Mouse (Mus musculus) liver, postnatal 0 days (tissue): Measurements from ENCODE around the gene Tcerg1l. TPM values are rescaled to one million over a fixed set of nuclear protein-coding genes. Genes with fewer than 3 reads are reported as not detected.

Experiments
- ATAC-seq: fragments of 200-750 bp; cut with Nextera tagmentation; 2 replicates; pipeline ENCODE4 v1.8.0; 2017; ENCODE audit warnings: mild to moderate bottlenecking, moderate library complexity
- DNase-seq: peaks from one replicate; pipeline ENCODE4 v3.0.0-alpha.2; 2016
- H3K27ac ChIP-seq: fragments of 300-500 bp; sonication (generic); 2 replicates; pipeline ENCODE4 v1.5.1; 2014; ENCODE audit warnings: antibody characterized with exemption, moderate library complexity, mild to moderate bottlenecking, low read depth
- H3K27me3 ChIP-seq: fragments of 300-500 bp; sonication (generic); 2 replicates; pipeline ENCODE4 v1.6.1; 2014; ENCODE audit warnings: low read length, control low read depth, mixed read lengths; ENCODE audit not compliant: insufficient read depth
- H3K36me3 ChIP-seq: fragments of 300-500 bp; sonication (generic); replicated peaks from 2 replicates; pipeline ENCODE4 v1.6.1; 2014; ENCODE audit warnings: mild to moderate bottlenecking, control low read depth, low read length, moderate library complexity, mixed read lengths; ENCODE audit not compliant: insufficient read depth
- H3K4me1 ChIP-seq: fragments of 300-500 bp; sonication (generic); 2 replicates; pipeline ENCODE4 v1.6.1; 2014; ENCODE audit warnings: antibody characterized with exemption, mild to moderate bottlenecking, control low read depth; ENCODE audit not compliant: insufficient read depth
- H3K4me2 ChIP-seq: fragments of 300-500 bp; sonication (generic); 2 replicates; pipeline ENCODE4 v1.6.1; 2014; ENCODE audit warnings: low read depth, mild to moderate bottlenecking, low read length, moderate library complexity, mixed read lengths
- H3K4me3 ChIP-seq: fragments of 300-500 bp; sonication (generic); 2 replicates; pipeline ENCODE4 v1.5.1; 2014; ENCODE audit warnings: low read depth, low read length
- H3K9ac ChIP-seq: fragments of 300-500 bp; sonication (generic); replicated peaks from 2 replicates; pipeline ENCODE4 v1.6.1; 2014; ENCODE audit warnings: mild to moderate bottlenecking, moderate library complexity
- H3K9me3 ChIP-seq: fragments of 300-500 bp; sonication (generic); 2 replicates; pipeline ENCODE4 v1.6.1; 2016; ENCODE audit warnings: mild to moderate bottlenecking, control low read depth, low read length, mixed read lengths
- CTCF ChIP-seq: sonication (generic); IDR thresholded peaks from 2 replicates; pipeline ENCODE4 v1.5.1; 2016; ENCODE audit warnings: antibody characterized with exemption, low read depth
- EP300 ChIP-seq: IDR thresholded peaks from 2 replicates; pipeline ENCODE4 v1.6.1; 2016; ENCODE audit warnings: antibody characterized with exemption, low read depth, mild to moderate bottlenecking
- WGBS: fragments of 180-500 bp; shearing (Covaris S2); extraction: QIAGEN DNeasy Blood & Tissue Kit; methylation state at CpG from one replicate; pipeline ENCODE4 v1.1.7; 2014; ENCODE audit not compliant: insufficient replicate concordance; 5-methylcytosine and 5-hydroxymethylcytosine counted together
- polyA plus RNA-seq: library from polyadenylated mRNA; unstranded; fragments of >200 nt; fragmentation: Nextera tagmentation; extraction: Ambion mirVana; gene quantifications from 2 replicates; pipeline ENCODE4 v1.2.1, GENCODE M21; 2015

The Tcerg1l gene
- polyA plus RNA-seq, 1 experiment from 2014 or later: not detected

DNA sequence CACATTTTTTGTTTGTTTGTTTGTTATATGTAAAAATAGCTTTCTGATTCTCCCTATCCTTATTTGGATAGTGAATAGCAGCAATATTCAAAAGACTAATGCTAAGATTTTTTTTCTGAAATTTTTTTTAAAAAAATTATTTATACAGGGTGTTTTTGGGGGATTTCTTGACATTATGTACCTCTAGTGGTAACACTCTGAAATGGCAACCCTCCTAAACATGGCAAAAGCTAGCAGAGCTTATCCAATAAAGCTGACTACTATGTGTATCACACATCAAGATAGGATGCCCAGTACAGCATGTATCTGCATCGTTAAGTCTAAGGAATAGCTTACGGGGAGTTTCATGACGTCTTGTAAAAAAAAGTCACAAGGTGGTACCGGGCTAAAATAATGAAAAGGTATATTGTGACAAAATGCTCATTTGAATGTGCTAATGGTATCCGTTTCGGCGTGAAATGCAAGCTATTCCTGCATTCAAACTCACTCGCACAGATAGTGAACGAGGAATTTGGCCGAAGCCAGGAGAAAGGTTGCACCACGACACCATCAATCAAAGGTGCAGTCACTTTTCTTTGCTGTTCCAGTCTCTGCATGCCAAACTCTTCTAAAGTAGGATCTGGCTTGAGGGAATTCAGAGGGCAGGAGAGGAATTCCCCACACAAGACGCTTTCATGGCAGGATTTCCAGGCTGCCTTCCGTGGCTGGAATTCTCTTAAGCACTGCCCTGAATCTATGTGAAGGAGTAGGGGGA is 1.2 kb downstream of the Tcerg1l start:
- TF ChIP-seq EP300: no peak
- Histone ChIP-seq H3K4me1 (peaks cover 4% of the 10 kb centered on the region; the same call in 1 of the 2 replicates), H3K9me3 (no peaks in the 10 kb centered on the region), H3K9ac (no peak overlapping the region), H3K36me3 (no peaks in the 10 kb centered on the region), H3K27me3 (peaks cover 35% of the 10 kb centered on the region), H3K4me2 (no peak overlapping the region), H3K4me3 (no peak overlapping the region), H3K27ac (no peak overlapping the region)
- ATAC-seq (no peak), DNase-seq (no peak)
- 40% methylated on average over 13 of the region's 13 CpGs for WGBS

DNA sequence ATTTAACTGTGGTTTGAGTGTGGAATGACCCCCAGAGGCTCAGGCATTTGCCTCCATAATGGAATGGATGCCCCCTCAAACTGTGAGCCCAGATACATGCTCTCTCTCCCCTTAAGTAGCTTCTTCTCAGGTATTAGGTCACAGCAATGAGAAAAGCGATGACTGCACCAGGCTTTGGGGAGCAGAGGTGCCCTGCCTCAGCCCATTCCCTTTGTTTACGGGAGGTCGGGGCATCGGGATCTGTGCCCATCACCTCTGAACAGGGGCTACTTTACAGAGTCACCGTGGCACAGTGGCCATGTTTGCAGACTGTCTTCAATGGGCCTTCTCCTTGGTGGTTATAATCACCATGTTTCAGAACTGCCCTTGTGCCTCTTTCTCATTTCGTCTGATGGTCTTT is 7.6 kb downstream of the Tcerg1l start:
- no peaks in the 10 kb centered on the region for H3K27me3 ChIP-seq
- H3K4me3 ChIP-seq: no peak overlapping the region
- no peaks in the 10 kb centered on the region for H3K36me3 ChIP-seq
- no peaks in the 10 kb centered on the region for H3K4me1 ChIP-seq
- no peak overlapping the region for H3K4me2 ChIP-seq
- TF ChIP-seq EP300: no peak
- TF ChIP-seq CTCF: no peak
- WGBS: 81% methylated on average over 6 of the region's 6 CpGs
- no peaks in the 10 kb centered on the region for H3K9me3 ChIP-seq
- ATAC-seq: no peak
- no peak overlapping the region for H3K9ac ChIP-seq
- no peak overlapping the region for H3K27ac ChIP-seq
- no peak for DNase-seq

DNA sequence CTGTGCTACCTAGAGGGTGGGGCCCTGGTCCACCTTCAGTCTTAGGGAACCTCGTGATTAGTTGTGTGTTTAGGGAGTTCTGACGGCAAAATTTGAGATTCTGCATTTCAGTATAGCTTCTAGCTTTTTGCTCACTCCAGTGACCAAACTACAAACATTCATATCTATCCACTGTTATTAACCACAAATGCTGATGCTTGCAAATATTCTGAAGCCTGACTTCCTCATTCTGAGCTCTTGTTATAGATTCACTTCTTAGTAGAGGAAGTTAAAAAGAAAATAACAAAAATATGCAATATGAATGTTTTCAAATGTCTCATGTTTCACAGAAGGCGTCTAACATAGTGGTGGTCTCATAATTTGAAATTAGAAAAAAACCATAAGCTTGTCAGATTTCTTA is 8.5 kb downstream of the Tcerg1l start:
- H3K9me3 ChIP-seq: no peaks in the 10 kb centered on the region

DNA sequence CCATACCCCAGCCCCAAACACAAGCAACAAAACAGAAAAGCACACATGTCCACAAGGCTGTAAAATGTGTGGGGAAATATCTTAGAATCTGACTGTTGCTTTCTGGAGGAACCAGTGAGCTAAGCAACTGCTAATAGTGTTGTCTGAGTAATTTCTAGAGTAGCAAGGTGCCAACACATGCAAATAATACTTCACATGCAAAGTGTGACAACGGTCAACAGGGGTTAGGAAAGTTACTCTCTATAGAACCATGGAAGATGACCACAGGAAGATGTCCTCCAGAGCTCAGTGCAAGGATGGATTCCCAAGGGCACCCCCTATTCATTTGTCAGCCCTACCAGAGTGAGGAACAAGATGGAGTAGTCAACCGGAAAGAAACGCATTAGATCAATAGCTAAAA is 18.3 kb downstream of the Tcerg1l start:
- Histone ChIP-seq H3K4me2 (no peak overlapping the region), H3K4me1 (no peaks in the 10 kb centered on the region), H3K9ac (no peak overlapping the region), H3K9me3 (no peaks in the 10 kb centered on the region), H3K27me3 (no peaks in the 10 kb centered on the region), H3K27ac (no peak overlapping the region), H3K4me3 (no peak overlapping the region), H3K36me3 (no peaks in the 10 kb centered on the region)
- no peak for ATAC-seq
- 69% methylated on average over 3 of the region's 3 CpGs for WGBS
- no peak for TF ChIP-seq EP300
- TF ChIP-seq CTCF: no peak
- no peak for DNase-seq

More for the DNA sequence above, 8.5 kb downstream of the Tcerg1l start:
- no peaks in the 10 kb centered on the region for H3K36me3 ChIP-seq
- no peaks in the 10 kb centered on the region for H3K4me1 ChIP-seq
- 44% methylated on average over 3 of the region's 3 CpGs for WGBS
- no peak overlapping the region for H3K4me3 ChIP-seq
- no peak for DNase-seq
- no peak for ATAC-seq
- no peak for TF ChIP-seq CTCF
- no peak for TF ChIP-seq EP300
- no peaks in the 10 kb centered on the region for H3K27me3 ChIP-seq
- no peak overlapping the region for H3K9ac ChIP-seq
- H3K4me2 ChIP-seq: no peak overlapping the region
- no peak overlapping the region for H3K27ac ChIP-seq

DNA sequence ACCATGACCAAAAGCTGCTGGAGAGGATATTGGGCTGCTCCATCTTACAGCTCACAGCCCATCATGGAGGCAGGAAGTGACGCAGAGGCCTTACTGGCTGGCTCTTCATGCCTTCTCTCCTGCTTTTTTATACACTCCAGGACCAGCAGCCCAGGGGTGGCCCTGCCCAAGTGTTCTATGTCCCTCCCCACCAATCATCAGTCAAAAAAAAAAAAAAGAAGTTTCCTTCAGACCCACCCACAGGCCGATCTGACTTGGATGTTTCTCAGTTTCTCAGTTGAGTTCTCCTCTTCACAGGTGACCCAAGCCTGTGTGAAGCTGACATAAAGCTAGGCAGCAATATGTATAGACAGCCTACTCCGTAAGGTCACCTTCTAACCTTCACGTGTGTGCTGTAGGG is 19.0 kb downstream of the Tcerg1l start:
- Histone ChIP-seq H3K4me2 (no peak overlapping the region), H3K27me3 (no peaks in the 10 kb centered on the region), H3K27ac (no peak overlapping the region), H3K4me3 (no peak overlapping the region), H3K36me3 (no peaks in the 10 kb centered on the region), H3K9me3 (no peaks in the 10 kb centered on the region), H3K9ac (no peak overlapping the region), H3K4me1 (no peaks in the 10 kb centered on the region)
- ATAC-seq: no peak
- no peak for DNase-seq
- 79% methylated on average over 4 of the region's 4 CpGs for WGBS
- TF ChIP-seq CTCF (no peak), EP300 (no peak)

DNA sequence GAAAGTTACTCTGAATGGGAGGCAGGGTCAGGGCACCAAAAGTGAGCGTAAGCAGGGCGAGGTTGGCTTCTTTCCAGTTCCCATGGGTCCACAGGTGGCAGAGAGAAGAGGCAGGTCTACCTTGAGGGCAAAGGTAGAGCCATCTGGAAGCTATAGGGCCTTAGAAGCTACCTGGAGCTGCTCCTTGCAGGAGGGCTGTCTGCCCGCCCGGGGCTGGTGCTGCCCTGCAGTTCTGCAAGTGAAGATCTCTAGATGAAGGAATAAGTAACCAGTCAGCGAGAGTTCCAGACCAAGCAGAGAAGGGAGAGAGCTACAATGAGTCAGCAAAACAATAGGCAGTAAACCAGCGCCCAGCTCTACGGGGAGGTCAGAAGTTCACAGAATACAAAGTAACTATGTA is 22.0 kb downstream of the Tcerg1l start:
- H3K27ac ChIP-seq: no peak overlapping the region
- H3K9me3 ChIP-seq: no peaks in the 10 kb centered on the region
- no peak overlapping the region for H3K9ac ChIP-seq
- H3K36me3 ChIP-seq: no peaks in the 10 kb centered on the region
- H3K4me1 ChIP-seq: no peaks in the 10 kb centered on the region
- TF ChIP-seq EP300: no peak
- no peak for TF ChIP-seq CTCF
- no peak overlapping the region for H3K4me3 ChIP-seq
- no peaks in the 10 kb centered on the region for H3K27me3 ChIP-seq
- no peak for DNase-seq
- ATAC-seq: no peak
- H3K4me2 ChIP-seq: no peak overlapping the region
- WGBS: 38% methylated on average over 7 of the region's 7 CpGs
